ENCODE assay signal across 14 mouse cellular contexts in genomic region chr4:86183701-86184173, GRCm38 (mm10).
DNase-seq lines count a peak whose midpoint lies in the region; ATAC-seq lines count a peak whose summit lies in the region.
"Had no signal": no experiment of that assay in that cellular context is flagged by ENCODE, and none has a peak within 500 bp of the region (broad histone marks: within the 10 kb centered on the region; RNA-seq: fewer than 3 reads in every experiment).

No protein-coding gene starts in this region.

- H3K4me2 ChIP-seq in kidney, embryonic 15.5 days: no peak overlapping the region
- H3K4me2 ChIP-seq in hindbrain, embryonic 13.5 days: no peak overlapping the region
- no peak overlapping the region for H3K4me2 ChIP-seq in neural tube, embryonic 13.5 days
- H3K4me2 ChIP-seq: liver, embryonic 13.5 days had no signal

- H3K9ac ChIP-seq in kidney, embryonic 15.5 days: no peak overlapping the region
- H3K9ac ChIP-seq in hindbrain, embryonic 13.5 days: no peak overlapping the region
- H3K9ac ChIP-seq in neural tube, embryonic 13.5 days: no peak overlapping the region
- H3K9ac ChIP-seq: liver, embryonic 13.5 days had no signal

- no peak overlapping the region for H3K4me3 ChIP-seq in kidney, embryonic 15.5 days (replicated peaks)
- H3K4me3 ChIP-seq in hindbrain, embryonic 13.5 days: no peak overlapping the region
- no peak overlapping the region for H3K4me3 ChIP-seq in neural tube, embryonic 13.5 days
- H3K4me3 ChIP-seq: liver, embryonic 13.5 days had no signal

- H3K27me3 ChIP-seq in kidney, embryonic 15.5 days: no peaks in the 10 kb centered on the region
- no peaks in the 10 kb centered on the region for H3K27me3 ChIP-seq in hindbrain, embryonic 13.5 days
- H3K27me3 ChIP-seq in neural tube, embryonic 13.5 days: no peaks in the 10 kb centered on the region
- H3K27me3 ChIP-seq: liver, embryonic 13.5 days had no signal

- no peak for DNase-seq in kidney, postnatal 14 days
- DNase-seq in embryo, embryonic 10.5 days (ENCODE audit: low spot score): peak; percentile 73
- DNase-seq in cerebellum, postnatal 14 days: no peak
- DNase-seq in heart, adult 11 months: no peak
- DNase-seq in spleen, postnatal 36 days (ENCODE audit: low spot score in 2 of 2): no peak
- DNase-seq: adrenal gland, postnatal 36 days; cerebellum, adult 9-11 months; liver, embryonic 13.5 days; thymus, adult 2 months had no signal

- no peaks in the 10 kb centered on the region for H3K36me3 ChIP-seq in kidney, embryonic 15.5 days
- no peaks in the 10 kb centered on the region for H3K36me3 ChIP-seq in hindbrain, embryonic 13.5 days
- no peaks in the 10 kb centered on the region for H3K36me3 ChIP-seq in neural tube, embryonic 13.5 days
- H3K36me3 ChIP-seq: liver, embryonic 13.5 days had no signal

- H3K4me1 ChIP-seq in kidney, embryonic 15.5 days: peaks cover 4% of the 10 kb centered on the region; the same call in 1 of the 2 replicates
- H3K4me1 ChIP-seq in hindbrain, embryonic 13.5 days (replicated peaks): peaks cover 8% of the 10 kb centered on the region
- peaks cover 16% of the 10 kb centered on the region for H3K4me1 ChIP-seq in neural tube, embryonic 13.5 days (replicated peaks)
- H3K4me1 ChIP-seq: liver, embryonic 13.5 days had no signal

- ATAC-seq in kidney, embryonic 15.5 days (replicated peaks; ENCODE audit: low FRiP score): 0 out of 2 replicates have a peak, but pooled peaks have one; percentile 25
- ATAC-seq in hindbrain, embryonic 13.5 days (ENCODE audit: low FRiP score): peak; percentile 79
- ATAC-seq in neural tube, embryonic 13.5 days (ENCODE audit: low read depth): peak; percentile 92

- no peak overlapping the region for H3K27ac ChIP-seq in kidney, embryonic 15.5 days
- H3K27ac ChIP-seq in hindbrain, embryonic 13.5 days: peak overlapping the region; percentile 59
- peak overlapping the region; percentile 72 for H3K27ac ChIP-seq in neural tube, embryonic 13.5 days (replicated peaks)
- H3K27ac ChIP-seq: kidney, postnatal 0 days; liver, embryonic 13.5 days; macrophage had no signal

- 21% methylated on average over 1 of the region's 1 CpGs for WGBS in kidney, embryonic 15.5 days
- WGBS in hindbrain, embryonic 13.5 days: 16% methylated on average over 1 of the region's 1 CpGs
- WGBS in neural tube, embryonic 13.5 days: 7% methylated on average over 1 of the region's 1 CpGs

- no peaks in the 10 kb centered on the region for H3K9me3 ChIP-seq in kidney, embryonic 15.5 days (replicated peaks)
- peaks cover 3% of the 10 kb centered on the region; the same call in 1 of the 2 replicates for H3K9me3 ChIP-seq in hindbrain, embryonic 13.5 days
- peaks cover 4% of the 10 kb centered on the region; the same call in 1 of the 2 replicates for H3K9me3 ChIP-seq in neural tube, embryonic 13.5 days
- H3K9me3 ChIP-seq: liver, embryonic 13.5 days had no signal

Comparison
In these comparisons a context has a peak if more than half of its experiments do, and no peak if none do; other contexts are left out.
1. ATAC-seq: peak in every context shown above with its lines; median percentile 92 in neural tube, embryonic 13.5 days; 79 in hindbrain, embryonic 13.5 days; 25 in kidney, embryonic 15.5 days.